Mouse (Mus musculus) ES-E14 (cell line): ENCODE measurements around the gene 4930432M17Rik. TPM values are rescaled to one million over a fixed set of nuclear protein-coding genes. Genes with fewer than 3 reads are reported as not detected.

ENCODE experiments used
- DNase-seq: peaks from one replicate; pipeline ENCODE4 v3.0.0-alpha.2; 2013; ENCODE audit warnings: low read depth, low spot score
- H3K27ac ChIP-seq: 2 replicates; pipeline ENCODE4 v1.5.1; 2012; ENCODE audit warnings: low read depth, mild to moderate bottlenecking, low read length, moderate library complexity, mixed read lengths; ENCODE audit not compliant: poor library complexity, insufficient read depth, severe bottlenecking
- H3K36me3 ChIP-seq: 2 replicates; pipeline ENCODE4 v1.6.1; 2012; ENCODE audit warnings: mild to moderate bottlenecking, low read length, moderate library complexity, mixed read lengths; ENCODE audit not compliant: control insufficient read depth, poor library complexity, insufficient read depth, severe bottlenecking
- H3K4me1 ChIP-seq, 2 experiments: fragments of 150-350 bp in 1 of 2; sonication (generic) in 1 of 2; 2 replicates each; pipeline ENCODE4 v1.6.1; 2012; ENCODE audit warnings: low read length in 2 of 2, mild to moderate bottlenecking in 1 of 2, mixed read lengths in 1 of 2; ENCODE audit not compliant: control insufficient read depth in 2 of 2, insufficient read depth in 2 of 2, poor library complexity in 1 of 2
- H3K4me3 ChIP-seq, 2 experiments: fragments of 150-350 bp in 1 of 2; sonication (generic) in 1 of 2; 2 replicates each; pipeline ENCODE4 v1.5.1; 2012; ENCODE audit warnings: low read length in 2 of 2, low read depth in 1 of 2, mild to moderate bottlenecking in 1 of 2, mixed read lengths in 1 of 2; ENCODE audit not compliant: insufficient read depth in 1 of 2, poor library complexity in 1 of 2, severe bottlenecking in 1 of 2
- H3K9ac ChIP-seq: 2 replicates; pipeline ENCODE4 v1.6.1; 2012; ENCODE audit warnings: low read depth, mild to moderate bottlenecking, low read length, mixed read lengths; ENCODE audit not compliant: poor library complexity, insufficient read depth, severe bottlenecking
- H3K9me3 ChIP-seq: fragments of 150-350 bp; sonication (generic); 2 replicates; pipeline ENCODE4 v1.6.1; 2012; ENCODE audit warnings: low read depth, mild to moderate bottlenecking, low read length; ENCODE audit not compliant: control insufficient read depth, insufficient read depth
- CHD2 ChIP-seq: IDR thresholded peaks from 2 replicates; pipeline ENCODE4 v1.6.1; 2014; ENCODE audit warnings: mild to moderate bottlenecking, low read depth, low read length, inconsistent platforms
- HCFC1 ChIP-seq: IDR thresholded peaks from 2 replicates; pipeline ENCODE4 v1.6.1; 2012; ENCODE audit warnings: low read length, inconsistent platforms, borderline replicate concordance; ENCODE audit not compliant: insufficient read depth
- MAFK ChIP-seq: IDR thresholded peaks from 2 replicates; pipeline ENCODE4 v1.6.1; 2014; ENCODE audit warnings: mild to moderate bottlenecking, low read depth, low read length, inconsistent platforms; ENCODE audit not compliant: insufficient read depth
- ZC3H11A ChIP-seq: IDR thresholded peaks from 2 replicates; pipeline ENCODE4 v1.6.1; 2012; ENCODE audit warnings: low read depth, mild to moderate bottlenecking, inconsistent platforms, low read length, borderline replicate concordance
- ZNF384 ChIP-seq: IDR thresholded peaks from 2 replicates; pipeline ENCODE4 v1.6.1; 2012; ENCODE audit warnings: low read depth, low read length, inconsistent platforms
- in situ Hi-C, 2 experiments: fragments of 600-800 bp; cut with MboI; formaldehyde crosslinking; loops; one replicate each; pipeline ENCODE4 v1.15.1; 2025; ENCODE audit warnings: low sequenced_read_pairs in 2 of 2, inconsistent platforms in 1 of 2; ENCODE audit not compliant: unreplicated experiment in 2 of 2
- total RNA-seq: library from RNA; depleted of rRNA; stranded (reverse); fragments of 300-350 nt; gene quantifications from 2 replicates; pipeline ENCODE4 v1.2.3, GENCODE M21; 2012

Gene 4930432M17Rik
- total RNA-seq, 1 experiment: not detected

DNA sequence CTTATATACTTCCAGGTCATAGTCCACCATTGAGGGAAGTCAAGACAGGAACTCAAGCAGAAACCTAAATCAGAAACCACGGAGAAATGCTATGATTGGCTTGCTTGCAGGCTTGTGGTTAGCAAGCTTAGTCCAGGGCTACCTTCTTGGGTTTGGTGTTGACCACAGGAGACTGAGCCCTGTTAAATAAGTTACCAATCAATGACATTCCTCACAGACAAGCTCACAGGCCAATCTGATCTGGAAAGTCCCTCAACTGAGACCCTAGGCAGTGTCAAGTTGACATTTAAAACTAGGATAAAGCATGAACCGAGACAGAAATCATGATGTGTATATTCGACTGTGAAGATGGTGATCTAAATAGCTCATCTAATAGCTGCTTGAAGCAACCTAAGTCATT, 35.6 kb upstream of the 4930432M17Rik start:
- TF ChIP-seq ZNF384 (no peak), MAFK (no peak)
- Histone ChIP-seq H3K4me3 (no peak overlapping the region), H3K36me3 (no peaks in the 10 kb centered on the region), H3K4me1 (no peaks in the 10 kb centered on the region), H3K27ac (no peak overlapping the region), H3K9me3 (no peaks in the 10 kb centered on the region), H3K9ac (no peak overlapping the region)
- in situ Hi-C loops: no loop called here
- DNase-seq: no peak

DNA sequence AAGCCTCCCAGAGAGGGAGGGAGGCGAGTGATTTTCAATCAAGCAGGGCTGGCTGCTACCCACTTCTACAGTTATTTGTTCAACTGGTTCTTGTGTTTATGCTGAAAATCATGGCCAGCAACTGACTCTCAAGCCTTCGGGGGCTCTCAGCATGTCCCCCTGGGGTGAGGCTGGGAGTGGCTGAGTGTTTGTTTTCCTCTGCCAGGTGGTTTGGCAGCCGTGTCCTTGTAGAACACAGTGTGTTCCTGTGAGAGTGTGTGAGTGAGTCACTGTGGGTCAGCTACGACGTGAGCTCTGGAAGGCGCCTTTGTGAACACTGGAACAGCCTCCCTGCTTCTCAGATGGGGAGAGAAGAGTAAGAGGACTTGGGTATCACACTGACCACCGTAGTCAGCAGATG, 35.1 kb upstream of the 4930432M17Rik start:
- no peaks in the 10 kb centered on the region for H3K36me3 ChIP-seq
- H3K27ac ChIP-seq: no peak overlapping the region
- DNase-seq: no peak
- H3K4me3 ChIP-seq: no peak overlapping the region
- no peak overlapping the region for H3K9ac ChIP-seq
- no peaks in the 10 kb centered on the region for H3K9me3 ChIP-seq
- no peaks in the 10 kb centered on the region for H3K4me1 ChIP-seq
- in situ Hi-C loops: no loop called here
- TF ChIP-seq ZNF384 (no peak), MAFK (no peak), CHD2 (no peak), HCFC1 (no peak), ZC3H11A (no peak)

DNA sequence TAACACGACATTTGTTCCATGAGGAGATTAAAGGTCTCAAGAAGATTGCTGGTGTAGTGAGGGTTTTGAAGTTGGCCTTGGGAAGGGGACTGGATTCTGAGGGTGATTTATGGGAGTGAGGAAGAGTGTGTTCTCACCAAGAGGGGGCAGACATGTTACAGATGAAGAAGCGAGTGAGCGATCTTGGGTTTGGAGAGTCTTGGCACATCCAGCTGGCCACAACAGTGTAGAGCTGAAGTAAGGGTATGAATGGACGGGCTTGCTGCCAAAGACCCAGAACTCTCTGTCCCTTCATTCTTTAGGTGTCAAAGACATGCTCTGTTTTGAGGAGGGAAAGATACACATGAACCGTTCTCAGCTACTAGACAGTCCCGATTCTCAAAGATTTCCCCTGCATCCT, 34.2 kb upstream of the 4930432M17Rik start:
- Histone ChIP-seq H3K27ac (no peak overlapping the region), H3K4me1 (no peaks in the 10 kb centered on the region), H3K36me3 (no peaks in the 10 kb centered on the region), H3K9me3 (no peaks in the 10 kb centered on the region), H3K9ac (no peak overlapping the region), H3K4me3 (no peak overlapping the region)
- in situ Hi-C loops: no loop called here
- no peak for DNase-seq
- no peak for TF ChIP-seq ZNF384
- no peak for TF ChIP-seq HCFC1
- TF ChIP-seq ZC3H11A: no peak
- TF ChIP-seq CHD2: no peak
- no peak for TF ChIP-seq MAFK

DNA sequence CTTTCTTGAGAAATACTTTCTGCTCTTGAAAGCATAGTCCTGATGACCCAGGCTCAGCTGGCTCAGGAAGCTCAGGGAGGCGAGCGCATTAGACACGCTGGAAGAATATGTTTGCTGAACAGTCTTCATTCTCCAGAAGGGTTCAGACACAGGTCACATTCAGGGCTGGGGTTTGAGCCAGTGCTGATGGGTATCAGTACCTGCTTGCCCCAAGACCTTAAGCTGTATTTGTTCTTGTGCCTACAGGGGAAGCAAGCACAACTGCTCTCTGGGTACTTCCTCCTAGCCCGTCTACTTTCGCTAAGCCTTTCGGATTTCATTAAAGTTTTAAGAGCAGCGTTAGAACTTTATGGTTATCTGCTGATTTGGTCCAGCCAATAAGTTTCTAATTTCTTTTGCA, 33.8 kb upstream of the 4930432M17Rik start:
- H3K9ac ChIP-seq: no peak overlapping the region
- H3K9me3 ChIP-seq: no peaks in the 10 kb centered on the region
- no peak overlapping the region for H3K4me3 ChIP-seq
- no peaks in the 10 kb centered on the region for H3K36me3 ChIP-seq
- TF ChIP-seq MAFK (no peak), ZC3H11A (no peak), ZNF384 (no peak), HCFC1 (no peak), CHD2 (no peak)
- H3K27ac ChIP-seq: no peak overlapping the region
- in situ Hi-C loops: no loop called here
- DNase-seq: no peak
- H3K4me1 ChIP-seq: no peaks in the 10 kb centered on the region

DNA sequence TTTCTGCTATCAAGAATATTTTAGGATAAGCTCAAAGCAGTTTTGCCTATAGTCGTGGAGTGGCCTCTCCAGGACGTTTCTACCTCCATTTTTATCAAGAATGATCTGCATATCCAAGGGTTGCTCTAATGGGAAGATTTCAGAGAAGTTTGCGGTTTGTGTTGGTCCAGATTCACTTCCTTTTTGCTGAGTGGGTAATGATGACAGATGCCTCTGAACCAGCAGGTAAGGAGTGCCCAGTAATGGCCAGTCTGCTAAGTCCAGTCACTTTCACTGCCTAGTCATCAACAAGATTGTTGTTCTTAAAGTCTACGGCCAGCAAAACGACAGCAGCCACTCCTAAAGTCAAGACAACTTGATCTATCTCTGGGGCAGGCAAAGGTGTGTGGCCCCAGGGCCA, 32.8 kb upstream of the 4930432M17Rik start:
- no peak overlapping the region for H3K9ac ChIP-seq
- no peaks in the 10 kb centered on the region for H3K4me1 ChIP-seq
- in situ Hi-C loops: no loop called here
- no peaks in the 10 kb centered on the region for H3K9me3 ChIP-seq
- no peak overlapping the region for H3K4me3 ChIP-seq
- no peak for DNase-seq
- H3K36me3 ChIP-seq: no peaks in the 10 kb centered on the region
- no peak overlapping the region for H3K27ac ChIP-seq
- TF ChIP-seq CHD2: no peak
- TF ChIP-seq ZC3H11A: no peak
- TF ChIP-seq MAFK: no peak
- TF ChIP-seq ZNF384: no peak
- TF ChIP-seq HCFC1: no peak
